Mouse (Mus musculus): ENCODE data around the gene Col16a1. TPM values are rescaled to one million over a fixed set of nuclear protein-coding genes. Genes with fewer than 3 reads are reported as not detected.

The Col16a1 gene
- polyA plus RNA-seq, 1 experiment from 2014 or later, result 7.2 TPM

DNA sequence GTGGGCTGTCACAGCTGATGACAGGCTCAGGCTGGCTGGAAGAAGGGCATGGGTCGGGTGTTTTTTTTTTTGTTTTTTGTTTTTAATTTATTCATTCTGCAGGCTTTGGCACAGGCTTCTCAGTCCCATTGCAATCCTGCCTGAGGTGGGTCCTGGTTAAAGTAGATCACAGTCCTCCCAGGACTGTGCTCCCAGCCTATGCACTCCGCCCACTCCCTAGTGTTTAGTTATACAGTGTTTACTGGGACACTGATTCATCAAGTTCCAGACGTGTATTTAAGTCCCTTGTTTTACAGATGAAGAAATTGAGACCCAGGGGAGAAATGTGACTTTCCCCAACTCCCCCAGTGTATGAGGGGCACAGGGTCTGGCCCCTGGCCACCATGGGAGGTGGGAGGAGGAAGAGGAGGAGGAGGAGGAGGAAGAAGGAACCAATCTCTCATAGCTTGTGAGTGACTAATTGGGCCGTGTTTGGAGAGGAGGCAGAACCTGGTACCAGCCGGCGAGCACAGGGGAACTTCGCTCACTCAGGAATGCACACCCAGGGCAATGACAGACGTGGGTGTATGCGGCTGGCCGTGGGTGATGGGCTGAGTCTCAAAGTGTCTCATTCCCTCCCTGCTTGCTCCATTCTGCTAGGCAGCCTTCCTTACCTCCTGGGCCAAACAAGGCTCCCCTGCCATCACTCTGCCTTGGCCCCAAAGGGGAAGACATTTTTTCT is 24.0 kb upstream of the Col16a1 start:
- H3K36me3 ChIP-seq (replicated peaks), result no peaks in the 10 kb centered on the region
- peaks cover 28% of the 10 kb centered on the region; the same call in 1 of the 2 replicates for H3K27me3 ChIP-seq (replicated peaks; ENCODE audit: low read depth, poor library complexity, severe bottlenecking)
- no peak overlapping the region for H3K27ac ChIP-seq (replicated peaks)
- no peak overlapping the region for H3K4me3 ChIP-seq
- peaks cover 19% of the 10 kb centered on the region for H3K4me1 ChIP-seq
- no peak for DNase-seq (ENCODE audit: low spot score)
- WGBS, result 81% methylated on average over 10 of the region's 10 CpGs
- no peaks in the 10 kb centered on the region for H3K9me3 ChIP-seq

DNA sequence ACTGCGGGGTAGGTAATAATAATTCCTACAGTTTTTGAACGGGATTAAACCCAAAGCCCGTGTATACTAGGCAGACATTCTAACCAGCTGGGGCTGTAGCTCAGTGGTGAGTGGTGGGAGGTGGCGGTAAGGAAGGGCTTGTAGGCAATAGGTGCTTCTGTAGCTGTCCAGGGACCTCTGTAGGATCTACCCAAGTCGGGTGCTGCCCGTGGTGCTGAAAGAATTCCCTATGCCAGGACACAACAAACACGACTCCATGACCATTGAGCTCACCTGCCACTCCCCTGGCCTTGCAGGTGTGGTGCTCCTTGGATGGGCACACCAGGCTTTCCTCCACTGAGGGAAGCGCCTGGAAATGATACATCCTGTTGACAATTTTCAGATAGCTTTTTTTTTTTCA is 22.1 kb upstream of the Col16a1 start:
- no peak for DNase-seq (ENCODE audit: low spot score)
- 47% methylated on average over 8 of the region's 8 CpGs for WGBS
- H3K4me3 ChIP-seq, result no peak overlapping the region

DNA sequence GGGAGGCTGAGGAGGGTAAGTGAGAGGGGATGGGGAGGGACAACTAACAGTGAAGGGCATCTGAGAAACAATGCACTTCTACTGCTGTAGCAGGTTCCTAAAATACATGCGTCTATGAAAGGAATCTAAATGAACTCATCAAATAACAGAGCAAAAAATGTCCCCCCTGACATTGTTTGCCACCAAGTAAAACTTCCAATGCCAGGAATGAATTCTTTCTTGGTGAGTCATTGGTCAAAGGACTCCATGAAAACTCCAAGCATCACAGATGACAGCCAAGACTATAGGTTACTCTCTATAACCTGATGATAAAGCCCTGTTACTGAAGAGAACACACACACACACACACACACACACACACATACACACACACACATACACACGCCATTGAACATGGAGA is 16.5 kb upstream of the Col16a1 start:
- Histone ChIP-seq H3K9me3 (no peaks in the 10 kb centered on the region), H3K4me3 (no peak overlapping the region), H3K4me1 (peaks cover 21% of the 10 kb centered on the region), H3K27ac (replicated peaks) (no peak overlapping the region), H3K27me3 (replicated peaks; ENCODE audit: low read depth, poor library complexity, severe bottlenecking) (peaks cover 39% of the 10 kb centered on the region), H3K36me3 (replicated peaks) (no peaks in the 10 kb centered on the region)
- DNase-seq (ENCODE audit: low spot score), result no peak
- WGBS, result 89% methylated on average over 2 of the region's 2 CpGs

More for the DNA sequence above, 22.1 kb upstream of the Col16a1 start:
- H3K27ac ChIP-seq (replicated peaks), result no peak overlapping the region
- H3K4me1 ChIP-seq, result peaks cover 19% of the 10 kb centered on the region
- 0 out of 2 replicates have a peak, but pooled peaks cover 18% of the 10 kb centered on the region for H3K27me3 ChIP-seq (replicated peaks; ENCODE audit: low read depth, poor library complexity, severe bottlenecking)
- H3K9me3 ChIP-seq, result no peaks in the 10 kb centered on the region
- H3K36me3 ChIP-seq (replicated peaks), result no peaks in the 10 kb centered on the region

DNA sequence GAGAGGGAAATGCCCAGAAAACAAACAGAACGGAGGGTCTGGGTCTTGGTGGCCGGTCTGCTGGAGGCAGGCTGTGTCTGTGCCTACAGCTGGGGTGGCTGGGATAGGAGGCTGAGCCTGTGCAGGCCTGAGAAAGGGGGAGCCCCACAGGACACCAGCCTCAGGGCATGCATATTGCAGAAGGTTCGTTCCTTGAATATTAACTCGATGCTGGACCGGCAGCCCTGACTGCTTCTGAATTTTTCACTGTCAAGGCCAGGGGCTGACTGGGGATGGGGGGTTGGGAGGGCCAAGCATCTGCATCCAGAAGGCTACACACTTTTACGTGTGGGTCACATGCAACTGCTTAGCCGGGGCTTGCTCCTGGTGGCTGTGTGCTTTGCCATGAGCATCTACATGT is 14.1 kb upstream of the Col16a1 start:
- 63% methylated on average over 7 of the region's 7 CpGs for WGBS
- Histone ChIP-seq H3K27me3 (replicated peaks; ENCODE audit: low read depth, poor library complexity, severe bottlenecking) (peaks cover 52% of the 10 kb centered on the region), H3K4me3 (no peak overlapping the region), H3K4me1 (peaks cover 24% of the 10 kb centered on the region), H3K27ac (replicated peaks) (no peak overlapping the region), H3K9me3 (no peaks in the 10 kb centered on the region), H3K36me3 (replicated peaks) (no peaks in the 10 kb centered on the region)
- DNase-seq (ENCODE audit: low spot score), result no peak

DNA sequence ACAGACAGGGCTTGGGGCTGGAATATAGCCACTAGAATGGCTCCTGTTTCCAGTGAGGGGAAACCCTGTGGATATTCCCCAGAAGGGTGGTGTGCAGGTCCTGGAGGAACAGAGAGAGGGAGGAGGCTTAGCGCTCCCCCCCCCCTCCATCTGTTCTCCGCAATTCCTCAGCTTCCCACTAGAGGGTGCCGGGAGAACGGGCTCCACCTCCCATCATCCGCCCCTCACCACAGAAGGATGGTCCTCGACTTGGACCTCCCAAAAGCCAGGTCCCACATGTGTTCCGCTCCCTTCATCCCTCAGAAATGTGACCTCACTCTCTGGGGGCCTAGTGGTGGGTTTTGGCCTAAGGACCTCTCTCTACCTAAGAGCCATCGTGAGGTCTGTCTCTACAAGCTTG is 11.5 kb upstream of the Col16a1 start:
- DNase-seq (ENCODE audit: low spot score), result peak; percentile 71
- Histone ChIP-seq H3K36me3 (replicated peaks) (no peaks in the 10 kb centered on the region), H3K4me3 (no peak overlapping the region), H3K27me3 (replicated peaks; ENCODE audit: low read depth, poor library complexity, severe bottlenecking) (peaks cover 60% of the 10 kb centered on the region), H3K9me3 (no peaks in the 10 kb centered on the region), H3K27ac (replicated peaks) (peak overlapping the region; percentile 19; the same call in 1 of the 2 replicates), H3K4me1 (peaks cover 28% of the 10 kb centered on the region)
- 4% methylated on average over 8 of the region's 8 CpGs for WGBS

DNA sequence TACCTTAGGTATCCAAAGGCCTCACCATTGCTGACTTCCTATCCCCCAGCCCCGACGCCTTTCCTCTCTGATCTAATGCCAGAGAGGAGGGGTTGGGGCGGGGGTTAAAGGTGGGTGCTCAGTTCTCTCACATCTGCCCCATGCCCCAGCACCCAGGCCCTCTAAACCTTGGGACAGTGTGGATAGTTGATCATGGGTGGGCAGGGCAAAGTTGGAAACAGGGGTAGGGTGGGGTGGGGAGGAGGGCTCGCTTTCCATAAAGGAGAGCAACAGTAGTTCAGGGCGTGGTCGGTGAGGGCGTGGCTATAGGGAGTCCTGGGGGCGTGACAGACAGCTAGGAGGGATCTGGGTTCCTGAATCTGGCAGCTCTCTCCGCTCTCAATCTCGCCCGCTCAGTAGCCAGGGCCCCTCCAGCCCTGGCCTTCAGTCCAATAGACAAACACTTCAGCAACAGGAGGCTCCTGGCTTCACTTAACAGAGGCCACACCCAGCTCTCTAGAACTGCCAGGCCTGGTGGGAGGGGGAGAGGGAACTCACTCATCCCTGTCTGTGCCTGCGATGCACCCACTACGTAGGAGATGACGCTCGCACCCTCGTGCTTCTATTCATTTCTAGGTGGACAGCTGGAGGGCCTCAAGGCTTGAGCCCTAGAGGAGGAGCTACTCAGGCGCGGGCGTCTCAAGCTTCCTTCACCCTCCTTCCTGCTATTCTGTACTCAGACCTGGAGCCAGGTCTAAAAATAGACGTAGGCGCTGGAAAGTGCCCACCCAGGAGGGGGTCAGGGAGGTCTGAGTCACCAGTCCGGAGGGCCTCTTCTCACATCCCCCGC is 10.9 kb upstream of the Col16a1 start:
- Histone ChIP-seq H3K9me3 (no peaks in the 10 kb centered on the region), H3K27ac (replicated peaks) (peak overlapping the region; percentile 19; the same call in 1 of the 2 replicates), H3K36me3 (replicated peaks) (no peaks in the 10 kb centered on the region), H3K4me1 (peaks cover 35% of the 10 kb centered on the region), H3K27me3 (replicated peaks; ENCODE audit: low read depth, poor library complexity, severe bottlenecking) (peaks cover 60% of the 10 kb centered on the region), H3K4me3 (peak overlapping the region; percentile 22; the same call in 1 of the 2 replicates)
- 11% methylated on average over 23 of the region's 23 CpGs for WGBS
- DNase-seq (ENCODE audit: low spot score), result peak; percentile 43

DNA sequence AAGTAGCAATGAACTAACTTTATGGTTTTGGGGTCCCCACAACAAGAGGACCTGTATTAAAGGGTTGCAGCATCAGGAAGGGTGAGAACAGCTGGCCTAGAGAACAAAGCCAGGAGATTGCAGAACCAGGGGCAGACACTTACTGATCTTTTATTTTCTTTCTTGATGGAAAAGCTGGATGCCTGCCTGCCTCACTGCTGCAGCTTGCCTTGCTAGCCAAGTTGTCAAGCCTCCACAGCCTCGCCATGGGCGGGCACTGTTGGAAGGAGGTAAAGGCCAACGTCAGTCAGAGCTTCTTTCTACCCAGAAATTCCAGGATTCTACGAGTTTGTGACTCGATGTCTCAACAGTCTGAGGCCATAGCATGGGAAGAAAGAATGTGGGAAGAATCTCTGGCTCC is 8.3 kb upstream of the Col16a1 start:
- Histone ChIP-seq H3K9me3 (no peaks in the 10 kb centered on the region), H3K27me3 (replicated peaks; ENCODE audit: low read depth, poor library complexity, severe bottlenecking) (peaks cover 49% of the 10 kb centered on the region), H3K36me3 (replicated peaks) (no peaks in the 10 kb centered on the region), H3K4me1 (peaks cover 46% of the 10 kb centered on the region), H3K4me3 (no peak overlapping the region), H3K27ac (replicated peaks) (no peak overlapping the region)
- WGBS, result 52% methylated on average over 5 of the region's 5 CpGs
- no peak for DNase-seq (ENCODE audit: low spot score)

DNA sequence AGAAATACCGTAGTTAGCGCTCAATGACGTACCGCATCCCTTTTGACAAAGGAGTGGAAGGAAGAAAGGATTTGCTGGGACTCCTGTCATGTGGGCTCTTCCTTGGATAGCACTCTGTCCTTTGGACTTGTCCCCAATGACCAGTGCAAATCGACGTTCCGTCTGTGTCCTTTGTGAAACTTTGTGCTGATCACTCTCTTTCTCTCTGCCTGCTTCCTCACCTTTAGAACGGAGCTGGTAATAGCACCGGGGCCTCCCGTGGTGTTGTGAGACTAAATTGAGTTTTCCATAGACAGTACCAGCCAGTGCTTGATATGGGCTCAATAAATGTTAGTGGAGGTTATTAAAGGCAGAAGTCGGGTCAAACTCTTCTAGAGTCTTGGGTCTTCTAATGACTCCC is 6.6 kb upstream of the Col16a1 start:
- WGBS, result 86% methylated on average over 11 of the region's 11 CpGs
- Histone ChIP-seq H3K9me3 (no peaks in the 10 kb centered on the region), H3K27me3 (replicated peaks; ENCODE audit: low read depth, poor library complexity, severe bottlenecking) (peaks cover 37% of the 10 kb centered on the region), H3K4me3 (no peak overlapping the region), H3K36me3 (replicated peaks) (no peaks in the 10 kb centered on the region), H3K27ac (replicated peaks) (no peak overlapping the region), H3K4me1 (peaks cover 51% of the 10 kb centered on the region)
- DNase-seq (ENCODE audit: low spot score), result no peak

DNA sequence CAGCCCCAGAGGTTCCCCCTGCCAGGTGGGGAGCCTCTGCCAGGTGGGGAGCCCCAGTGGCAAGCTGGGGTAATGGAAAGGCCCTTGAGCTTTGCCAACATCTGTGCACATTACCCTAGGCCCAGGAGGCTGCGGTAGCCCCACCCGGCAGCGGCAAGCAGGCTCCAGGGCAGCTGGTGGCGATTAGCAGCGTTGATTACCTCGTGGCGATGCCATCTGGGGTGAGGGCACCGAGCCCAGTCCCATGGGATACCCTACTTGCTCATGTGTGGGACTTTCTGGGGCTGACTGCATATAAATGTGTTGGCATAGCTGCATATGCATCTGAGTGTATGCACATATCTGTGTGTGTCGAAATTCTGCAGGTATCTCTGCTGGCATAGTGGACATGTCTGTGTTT is 3.4 kb upstream of the Col16a1 start:
- Histone ChIP-seq H3K36me3 (replicated peaks) (no peaks in the 10 kb centered on the region), H3K27me3 (replicated peaks; ENCODE audit: low read depth, poor library complexity, severe bottlenecking) (peaks cover 41% of the 10 kb centered on the region), H3K27ac (replicated peaks) (no peak overlapping the region), H3K4me1 (peaks cover 67% of the 10 kb centered on the region), H3K9me3 (no peaks in the 10 kb centered on the region), H3K4me3 (no peak overlapping the region)
- peak; percentile 37 for DNase-seq (ENCODE audit: low spot score)
- WGBS, result 60% methylated on average over 9 of the region's 9 CpGs

DNA sequence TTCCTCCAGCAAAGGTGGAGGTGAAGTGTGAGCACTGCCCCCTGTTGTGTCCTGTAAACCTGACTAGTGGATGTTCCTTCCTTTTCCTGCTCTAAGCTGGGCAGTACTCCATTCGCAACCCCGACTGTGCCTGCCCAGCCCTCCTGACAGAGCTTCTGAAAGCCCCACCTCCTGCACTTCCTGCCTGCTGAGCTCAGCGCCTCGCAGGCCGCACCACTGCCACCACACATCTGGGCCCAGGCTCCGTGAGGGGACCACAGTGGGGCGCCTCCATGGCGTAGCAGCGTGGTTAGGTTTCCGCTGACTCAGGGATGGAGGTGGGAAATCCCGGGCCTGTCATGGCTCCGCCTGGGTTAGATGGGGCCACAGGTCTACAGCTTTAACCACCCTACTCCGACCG is 2.0 kb upstream of the Col16a1 start:
- peak overlapping the region; percentile 77 for H3K27ac ChIP-seq (replicated peaks)
- DNase-seq (ENCODE audit: low spot score), result peak; percentile 62

DNA sequence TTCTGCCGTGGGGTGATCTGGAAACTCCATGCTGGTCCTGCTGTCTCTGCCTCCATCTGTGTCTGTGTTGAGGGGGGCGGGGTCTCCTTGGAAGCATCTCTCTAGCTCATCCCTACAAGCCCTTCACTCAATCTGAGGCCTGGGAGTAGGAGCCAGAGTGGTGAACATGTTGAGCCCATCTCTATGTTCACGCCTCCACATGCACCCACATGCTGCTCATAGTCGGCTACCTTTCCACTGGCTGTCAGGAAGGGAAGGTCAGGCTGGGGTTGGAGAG is 501 bp downstream of the Col16a1 start:
- Histone ChIP-seq H3K27me3 (replicated peaks; ENCODE audit: low read depth, poor library complexity, severe bottlenecking) (peaks cover 43% of the 10 kb centered on the region), H3K36me3 (replicated peaks) (no peaks in the 10 kb centered on the region), H3K9me3 (no peaks in the 10 kb centered on the region), H3K27ac (replicated peaks) (peak overlapping the region; percentile 94), H3K4me3 (peak overlapping the region; percentile 60), H3K4me1 (peaks cover 58% of the 10 kb centered on the region)
- WGBS, result 35% methylated on average over 4 of the region's 4 CpGs
- DNase-seq (ENCODE audit: low spot score), result no peak

More for the DNA sequence above, 2.0 kb upstream of the Col16a1 start:
- Histone ChIP-seq H3K4me3 (0 out of 2 replicates have a peak overlapping the region, but pooled peaks have one; percentile 23), H3K36me3 (replicated peaks) (no peaks in the 10 kb centered on the region), H3K27me3 (replicated peaks; ENCODE audit: low read depth, poor library complexity, severe bottlenecking) (peaks cover 37% of the 10 kb centered on the region), H3K9me3 (no peaks in the 10 kb centered on the region), H3K4me1 (peaks cover 74% of the 10 kb centered on the region)
- whole genome bisulfite sequencing, result 11% methylated on average over 14 of the region's 14 CpGs

DNA sequence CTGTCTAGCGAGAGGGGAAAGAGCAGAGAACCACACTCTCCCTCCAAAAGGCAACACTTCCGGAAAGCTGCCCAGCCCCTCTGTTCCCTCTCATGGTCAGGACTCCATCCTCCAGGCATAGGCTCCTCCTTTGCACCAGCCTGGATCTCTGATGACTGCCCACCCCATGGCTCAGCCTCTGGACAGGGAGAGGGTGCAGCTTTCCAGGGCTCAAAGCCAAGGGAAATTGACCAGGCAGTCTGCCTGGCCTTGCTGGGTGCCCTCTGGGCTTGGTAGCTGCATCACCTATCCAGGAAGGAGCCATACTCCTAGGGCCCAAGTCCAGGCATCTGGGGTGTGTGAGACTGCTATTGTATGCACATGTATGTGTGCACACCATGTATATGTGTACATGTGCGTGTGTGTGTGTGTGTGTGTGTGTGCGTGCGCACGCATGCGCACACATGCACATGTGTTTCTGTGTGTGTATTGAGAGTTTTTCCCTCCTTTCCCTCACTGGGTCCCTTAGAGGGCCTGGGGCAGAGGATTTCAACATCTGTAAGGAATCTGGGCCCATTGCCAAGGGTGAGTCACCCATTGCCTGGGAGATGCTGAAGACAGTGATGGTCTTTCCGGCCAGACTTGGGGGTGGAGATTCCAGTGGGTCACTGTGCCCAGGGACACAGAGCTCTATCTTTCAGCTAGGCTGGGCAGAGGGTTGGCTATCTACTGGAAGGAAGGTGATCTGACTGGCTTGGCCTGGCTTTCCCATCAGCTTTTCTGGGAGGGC is 2.6 kb downstream of the Col16a1 start:
- no peak for DNase-seq (ENCODE audit: low spot score)
- no peak overlapping the region for H3K4me3 ChIP-seq
- H3K36me3 ChIP-seq (replicated peaks), result no peaks in the 10 kb centered on the region
- H3K27ac ChIP-seq (replicated peaks), result no peak overlapping the region; the same call in 1 of the 2 replicates
- peaks cover 46% of the 10 kb centered on the region for H3K27me3 ChIP-seq (replicated peaks; ENCODE audit: low read depth, poor library complexity, severe bottlenecking)
- peaks cover 51% of the 10 kb centered on the region for H3K4me1 ChIP-seq
- H3K9me3 ChIP-seq, result no peaks in the 10 kb centered on the region
- 87% methylated on average over 8 of the region's 8 CpGs for WGBS

All from embryonic facial prominence, embryonic 10.5 days (tissue).